Mouse (Mus musculus): ENCODE measurements around the gene Batf. TPM values are rescaled to one million over a fixed set of nuclear protein-coding genes. Genes with fewer than 3 reads are reported as not detected.

Gene Batf
- total RNA-seq, 1 experiment from 2014 or later = 48.5 TPM

DNA sequence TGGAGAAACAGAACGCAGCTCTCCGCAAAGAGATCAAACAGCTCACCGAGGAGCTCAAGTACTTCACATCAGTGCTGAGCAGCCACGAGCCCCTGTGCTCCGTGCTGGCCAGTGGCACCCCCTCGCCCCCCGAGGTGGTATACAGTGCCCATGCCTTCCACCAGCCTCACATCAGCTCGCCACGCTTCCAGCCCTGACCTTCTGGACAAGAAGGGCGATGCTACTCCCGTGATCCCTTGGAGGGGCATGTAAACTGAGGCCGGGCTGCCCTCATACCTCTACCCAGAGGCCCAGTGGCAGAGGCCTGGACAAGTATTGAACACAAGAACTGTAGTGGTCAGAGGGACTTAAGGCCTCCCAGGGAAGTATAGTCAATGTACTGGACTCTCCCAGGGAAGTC, 22.1 kb downstream of the Batf start:
- no peak for ATAC-seq (ENCODE audit: extremely low read depth, insufficient number of reproducible peaks, low FRiP score, poor library complexity, severe bottlenecking)

DNA sequence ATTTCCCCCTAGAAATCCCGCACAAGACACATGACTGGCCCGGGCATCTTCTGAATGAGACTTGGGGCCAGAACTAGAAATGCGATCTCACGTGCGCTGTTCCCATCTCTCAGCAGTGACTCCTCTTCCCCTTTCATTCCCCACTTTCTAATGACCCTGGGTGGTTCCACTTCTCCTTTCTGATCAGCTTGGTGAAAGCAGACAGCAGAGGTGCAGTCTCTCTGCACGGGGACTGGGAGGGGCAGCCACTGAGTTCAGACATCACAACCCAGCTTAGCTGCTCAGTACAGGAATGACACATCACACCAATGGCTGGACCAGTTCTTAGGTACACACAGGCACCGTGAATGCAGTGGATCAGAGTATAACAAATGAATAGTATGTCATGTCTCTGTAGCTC, 24.2 kb downstream of the Batf start:
- ATAC-seq (ENCODE audit: extremely low read depth, insufficient number of reproducible peaks, low FRiP score, poor library complexity, severe bottlenecking) = peak; percentile 71

DNA sequence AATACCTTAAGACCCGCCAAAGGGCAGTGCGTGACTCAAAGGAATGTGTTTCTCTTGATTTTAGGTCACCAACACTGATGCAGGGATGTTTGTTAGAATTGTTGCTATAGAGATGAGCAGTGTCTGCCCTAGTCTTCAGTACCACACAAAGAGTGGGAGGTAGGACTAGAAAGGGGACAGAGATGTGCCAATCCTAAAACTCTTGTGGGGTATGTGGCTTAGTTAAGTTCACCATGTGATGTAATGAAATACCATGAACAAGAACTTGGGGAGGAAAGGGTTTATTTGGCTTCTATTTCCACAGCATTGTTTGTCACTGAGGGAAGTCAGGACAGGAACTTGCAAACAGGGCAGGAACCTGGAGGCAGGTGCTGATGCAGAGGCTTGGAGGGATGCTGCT, 26.1 kb downstream of the Batf start:
- no peak for ATAC-seq (ENCODE audit: extremely low read depth, insufficient number of reproducible peaks, low FRiP score, poor library complexity, severe bottlenecking)

DNA sequence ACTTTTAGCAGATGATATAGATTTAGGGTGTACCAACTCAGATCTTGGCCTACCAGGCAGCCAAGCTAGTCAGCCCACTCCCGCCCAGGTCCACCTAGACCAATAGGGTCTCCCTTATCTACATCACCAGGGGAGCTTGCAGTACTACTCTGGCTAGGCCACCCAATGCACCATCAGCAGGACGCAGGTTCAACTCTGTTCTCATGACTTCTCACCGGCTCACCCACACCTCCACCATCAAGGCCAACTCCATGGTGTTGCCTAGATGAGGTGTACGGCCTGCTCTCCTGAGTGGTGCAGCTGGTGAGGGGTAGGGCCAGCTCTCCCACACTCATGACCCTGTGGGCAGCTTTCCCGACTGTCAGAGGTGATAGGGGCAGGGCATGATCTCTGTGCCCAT, 27.7 kb downstream of the Batf start:
- no peak for ATAC-seq (ENCODE audit: extremely low read depth, insufficient number of reproducible peaks, low FRiP score, poor library complexity, severe bottlenecking)

DNA sequence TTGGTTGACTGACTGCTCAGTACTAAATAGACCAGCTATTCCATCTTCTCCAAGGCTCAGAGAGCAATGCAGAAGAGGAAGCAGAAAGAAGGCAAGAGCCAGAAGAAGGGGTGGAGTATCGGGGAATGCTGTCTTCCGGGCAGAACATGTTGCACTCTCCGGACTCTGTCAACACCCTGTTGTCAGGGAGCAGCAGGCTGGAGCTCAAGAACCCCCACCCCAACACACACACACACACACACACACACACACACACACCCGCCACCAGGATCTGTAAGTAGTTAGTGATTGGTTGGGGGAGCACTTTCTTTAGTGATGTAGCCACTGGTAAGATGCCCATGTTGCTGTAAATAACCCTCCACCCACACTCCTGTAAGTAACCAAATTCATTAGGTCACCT, 38.8 kb downstream of the Batf start:
- ATAC-seq (ENCODE audit: extremely low read depth, insufficient number of reproducible peaks, low FRiP score, poor library complexity, severe bottlenecking) = no peak

DNA sequence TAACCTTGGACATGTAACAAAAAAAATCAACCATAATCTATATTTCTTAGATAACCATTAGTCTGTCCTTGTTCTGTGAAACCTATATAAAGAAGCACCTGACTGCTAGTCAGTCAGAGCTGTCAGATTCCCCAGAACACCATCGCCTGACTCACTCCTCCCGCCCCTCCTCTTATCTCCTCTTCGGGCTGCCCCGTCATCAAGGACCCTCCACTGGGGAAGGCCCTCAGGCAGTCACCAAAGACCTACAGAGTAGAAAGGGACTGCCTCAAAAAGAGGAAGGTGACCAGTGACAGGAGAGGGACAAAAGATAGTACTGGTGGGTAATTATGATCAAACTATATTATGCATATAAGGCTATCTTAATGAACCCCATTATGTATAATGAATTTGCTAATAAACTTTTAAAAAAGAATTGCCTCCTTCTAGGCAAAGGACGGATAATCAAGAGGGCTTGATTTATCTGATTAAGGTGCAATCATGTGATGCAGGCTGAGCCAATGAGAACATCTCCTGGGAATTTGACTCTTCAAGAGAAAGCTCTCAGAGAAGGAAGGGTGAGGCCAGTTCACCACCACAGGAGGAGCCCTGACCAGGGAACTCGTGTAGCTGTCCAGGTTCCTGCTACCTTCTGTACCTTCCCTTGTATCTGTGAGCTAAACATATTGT, 40.4 kb downstream of the Batf start:
- no peak for ATAC-seq (ENCODE audit: extremely low read depth, insufficient number of reproducible peaks, low FRiP score, poor library complexity, severe bottlenecking)

DNA sequence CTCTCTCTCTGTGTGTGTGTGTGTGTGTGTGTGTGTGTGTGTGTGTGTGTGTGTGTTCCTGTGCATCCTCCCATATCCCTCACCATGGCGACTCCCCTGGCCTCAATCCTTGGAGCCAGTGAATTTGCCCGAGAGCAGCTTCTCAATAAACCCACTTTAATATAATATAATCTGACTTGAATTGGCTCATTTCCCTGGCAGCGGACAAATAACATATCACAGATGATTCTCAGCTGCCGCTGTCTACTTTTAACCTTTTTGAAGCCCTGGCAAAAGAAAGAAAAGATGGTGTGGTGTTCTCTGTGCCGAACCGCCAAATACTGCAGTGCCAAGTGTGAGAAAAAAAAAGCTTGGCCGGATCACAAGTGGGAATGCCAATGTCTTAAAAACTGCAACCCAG, 41.7 kb downstream of the Batf start:
- no peak for ATAC-seq (ENCODE audit: extremely low read depth, insufficient number of reproducible peaks, low FRiP score, poor library complexity, severe bottlenecking)

DNA sequence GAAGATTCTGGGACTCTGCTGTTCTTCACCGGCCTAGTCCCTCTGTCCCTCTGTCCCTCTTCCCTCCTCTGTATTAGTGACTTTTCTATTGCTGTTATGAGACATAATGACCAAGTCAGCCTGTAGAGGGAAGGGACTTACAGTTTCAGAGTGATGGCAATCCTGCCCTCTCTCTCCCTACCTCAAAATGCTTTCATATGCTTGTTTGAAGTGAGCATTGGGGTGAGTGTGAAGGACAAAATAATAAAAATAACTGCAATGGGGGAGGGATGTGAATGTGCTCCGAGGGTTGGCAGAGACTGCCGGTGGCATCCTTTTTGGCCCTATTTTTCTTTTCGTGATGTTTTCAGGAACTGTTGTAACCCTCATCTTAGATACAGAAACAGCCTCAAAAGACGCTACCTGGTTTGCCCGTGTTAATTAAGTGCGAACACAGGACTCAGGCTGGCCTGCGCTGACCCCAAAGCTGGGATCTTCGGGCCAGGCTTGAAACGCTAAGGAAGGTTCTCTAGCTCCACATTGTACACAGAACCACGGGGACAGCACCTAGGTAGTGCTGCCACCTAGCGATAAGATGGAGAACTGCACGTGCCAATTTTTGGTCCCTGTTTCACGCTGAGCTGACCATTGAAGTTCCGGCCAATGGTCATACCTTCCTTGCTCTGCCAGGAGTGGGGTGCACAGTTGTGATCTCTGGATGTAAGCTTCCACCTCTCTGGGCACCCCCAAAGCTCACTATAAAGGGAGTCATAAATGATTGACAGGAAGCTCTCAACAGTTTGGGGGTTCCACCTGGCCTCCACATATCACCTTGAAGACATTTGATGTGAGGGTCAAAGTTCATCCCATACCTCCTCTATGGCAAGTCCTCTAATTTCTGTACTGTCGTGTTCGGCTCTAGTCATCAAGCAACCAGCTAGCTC, 42.8 kb downstream of the Batf start:
- peak; percentile 86; the same call in 1 of the 2 replicates for ATAC-seq (ENCODE audit: extremely low read depth, insufficient number of reproducible peaks, low FRiP score, poor library complexity, severe bottlenecking)

DNA sequence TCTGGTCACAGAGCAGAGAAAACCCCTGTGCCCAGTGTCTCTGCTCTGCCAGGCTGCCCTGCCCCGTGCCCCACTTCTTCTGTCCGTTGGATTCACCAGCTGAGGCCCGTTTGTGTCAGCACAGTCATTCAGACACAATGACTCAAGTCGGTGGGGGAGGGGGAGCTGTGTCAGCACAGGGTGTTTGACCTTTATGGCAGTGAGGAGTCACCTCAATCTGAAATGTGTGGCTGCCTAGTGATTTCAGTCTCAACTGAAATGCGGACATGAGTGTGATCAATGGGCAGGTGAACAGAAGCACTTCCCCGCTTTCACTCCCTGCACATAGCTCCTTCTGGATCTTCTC, 43.4 kb downstream of the Batf start:
- ATAC-seq (ENCODE audit: extremely low read depth, insufficient number of reproducible peaks, low FRiP score, poor library complexity, severe bottlenecking) = no peak

DNA sequence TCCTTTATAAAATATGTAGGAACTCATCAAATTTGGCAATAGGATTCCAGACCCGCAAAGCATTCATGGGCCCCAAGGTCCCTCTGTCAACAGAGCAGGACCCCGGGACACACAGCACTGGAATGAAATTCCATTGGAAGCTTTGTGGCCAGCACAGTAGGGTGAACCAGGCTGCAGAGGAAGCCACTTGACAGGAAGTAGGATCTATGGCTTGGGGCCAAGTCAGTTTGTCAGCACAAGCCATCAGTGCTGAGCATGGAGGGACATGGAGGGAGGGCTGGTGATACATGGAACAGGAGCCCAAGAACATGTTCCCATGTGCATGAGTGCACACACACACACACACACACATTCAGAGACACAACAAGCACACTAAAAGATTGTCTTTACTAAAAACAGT, 49.7 kb downstream of the Batf start:
- no peak for ATAC-seq (ENCODE audit: extremely low read depth, insufficient number of reproducible peaks, low FRiP score, poor library complexity, severe bottlenecking)

DNA sequence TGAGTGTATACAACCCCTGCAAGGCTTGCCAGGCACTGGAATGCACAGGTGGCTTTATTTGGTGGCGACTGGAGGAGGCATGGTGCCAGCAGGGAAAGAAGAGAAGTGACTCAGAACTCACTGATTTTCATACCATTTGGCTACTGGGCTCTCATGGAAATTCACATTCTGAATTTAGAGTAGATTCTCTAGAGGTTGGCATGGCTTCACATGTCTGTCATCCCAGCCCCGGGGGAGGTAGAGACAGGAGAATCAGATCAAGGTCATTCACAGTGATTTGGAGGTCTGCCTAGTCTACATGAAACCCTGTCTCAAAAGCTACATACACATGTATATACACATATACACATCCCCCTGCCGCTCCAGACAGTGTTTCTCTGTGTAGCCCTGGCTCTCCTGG, 50.5 kb downstream of the Batf start:
- ATAC-seq (ENCODE audit: extremely low read depth, insufficient number of reproducible peaks, low FRiP score, poor library complexity, severe bottlenecking) = no peak

DNA sequence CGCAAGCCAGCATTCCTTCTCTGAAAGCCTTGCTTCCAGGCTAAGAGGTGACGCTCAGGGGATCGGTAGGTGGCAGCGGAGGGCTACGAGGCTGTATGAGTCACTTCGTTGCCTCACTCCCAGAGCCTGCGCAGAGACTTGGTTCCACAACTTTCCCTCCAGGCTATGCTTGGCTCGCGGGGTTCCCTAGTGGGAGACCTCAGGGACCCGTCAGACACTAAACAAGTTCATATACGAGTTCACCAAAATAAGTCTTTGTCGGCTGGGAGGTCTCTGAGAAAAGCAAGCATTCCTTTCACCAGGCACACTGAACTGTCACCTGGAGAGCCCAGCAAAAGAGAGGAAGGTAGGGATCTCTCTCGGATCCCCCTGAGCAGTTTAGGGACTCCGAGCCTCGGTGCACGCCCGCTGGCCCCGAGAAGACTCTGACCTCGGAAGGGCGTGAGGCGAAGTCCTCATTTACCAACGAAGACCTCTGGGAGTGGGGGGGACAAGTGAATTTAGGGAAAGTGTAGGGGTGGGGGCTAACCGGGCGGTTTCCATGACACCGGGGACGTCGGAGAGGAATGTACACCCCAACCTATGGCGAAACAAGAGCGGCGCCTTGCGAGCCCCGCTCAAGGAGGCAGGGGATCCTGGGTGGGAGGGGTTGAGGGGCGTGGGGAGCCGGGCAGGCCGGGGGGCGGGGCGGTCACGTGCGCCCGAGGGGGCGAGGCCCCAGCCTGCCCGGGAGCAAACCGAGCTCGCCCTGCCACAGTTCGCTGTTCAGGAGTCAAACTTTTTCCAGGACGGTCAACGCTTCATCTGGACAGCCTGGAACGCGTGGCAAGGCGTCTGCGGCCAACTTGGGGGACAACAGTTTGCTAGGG, 59.6 kb downstream of the Batf start, which contains the start of gene Flvcr2:
Flvcr2 (plus strand) TSS at position 713 of the 869 bp plus-strand sequence.
- 0 out of 2 replicates have a peak, but pooled peaks have one; percentile 1 for ATAC-seq (ENCODE audit: extremely low read depth, insufficient number of reproducible peaks, low FRiP score, poor library complexity, severe bottlenecking)

DNA sequence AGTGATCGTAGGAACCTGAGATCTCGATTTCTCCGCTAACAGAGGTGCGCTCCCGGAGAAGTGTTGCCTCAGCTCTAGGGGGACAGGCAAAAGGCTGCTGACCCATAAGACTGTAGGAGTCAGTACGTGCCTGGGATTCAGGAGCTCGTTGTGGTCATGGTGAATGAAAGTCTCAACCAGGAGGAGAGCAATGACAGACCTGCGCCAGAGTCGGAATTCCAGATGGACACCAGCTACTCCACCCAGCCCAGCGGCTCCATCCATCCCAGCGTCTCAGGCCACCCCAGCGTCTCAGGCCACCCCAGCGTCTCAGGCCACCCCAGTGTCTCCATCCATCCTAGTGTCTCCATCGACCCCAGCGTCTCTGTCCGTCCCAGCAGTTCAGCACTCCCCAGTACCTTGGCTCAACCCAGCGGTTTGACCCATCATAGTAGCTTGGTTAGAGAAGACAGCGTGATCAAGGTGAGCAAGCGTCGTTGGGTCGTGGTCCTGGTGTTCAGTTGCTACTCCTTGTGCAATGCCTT, 60.3 kb downstream of the Batf start:
- ATAC-seq (ENCODE audit: extremely low read depth, insufficient number of reproducible peaks, low FRiP score, poor library complexity, severe bottlenecking) = no peak

DNA sequence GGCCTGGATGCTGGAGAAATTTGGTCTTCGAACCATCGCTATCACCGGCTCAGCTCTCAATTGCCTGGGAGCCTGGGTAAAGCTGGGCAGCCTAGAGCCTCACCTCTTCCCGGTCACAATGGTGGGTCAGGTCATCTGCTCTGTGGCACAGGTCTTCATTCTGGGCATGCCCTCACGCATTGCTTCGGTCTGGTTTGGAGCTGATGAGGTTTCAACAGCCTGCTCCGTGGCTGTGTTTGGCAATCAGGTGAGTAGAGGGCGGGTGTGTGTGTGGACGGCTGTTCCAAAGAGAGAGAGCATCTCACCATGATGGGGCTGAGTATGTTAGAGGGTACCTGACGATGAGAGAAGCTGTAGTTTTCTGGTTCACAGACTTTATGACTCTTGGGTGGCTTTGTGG, 60.9 kb downstream of the Batf start:
- ATAC-seq (ENCODE audit: extremely low read depth, insufficient number of reproducible peaks, low FRiP score, poor library complexity, severe bottlenecking) = no peak

DNA sequence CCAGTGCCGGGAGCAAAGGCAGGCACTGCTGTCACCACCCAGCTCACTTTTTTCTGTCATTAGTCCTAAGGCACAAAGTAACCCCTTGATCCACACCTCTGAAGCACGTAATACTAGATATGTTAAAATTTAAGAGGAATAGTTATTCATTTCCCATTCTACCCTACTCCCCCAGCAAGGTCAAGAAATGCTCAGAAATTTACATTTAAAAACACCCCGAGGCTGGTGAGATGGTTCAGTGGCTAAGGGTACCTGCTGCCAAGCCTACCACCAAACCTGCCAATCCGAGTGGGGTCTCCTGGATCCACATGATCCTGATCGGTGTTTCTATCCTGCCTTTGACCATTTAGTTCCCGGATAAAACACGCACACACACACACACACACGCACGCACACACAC, 63.4 kb downstream of the Batf start:
- no peak for ATAC-seq (ENCODE audit: extremely low read depth, insufficient number of reproducible peaks, low FRiP score, poor library complexity, severe bottlenecking)

DNA sequence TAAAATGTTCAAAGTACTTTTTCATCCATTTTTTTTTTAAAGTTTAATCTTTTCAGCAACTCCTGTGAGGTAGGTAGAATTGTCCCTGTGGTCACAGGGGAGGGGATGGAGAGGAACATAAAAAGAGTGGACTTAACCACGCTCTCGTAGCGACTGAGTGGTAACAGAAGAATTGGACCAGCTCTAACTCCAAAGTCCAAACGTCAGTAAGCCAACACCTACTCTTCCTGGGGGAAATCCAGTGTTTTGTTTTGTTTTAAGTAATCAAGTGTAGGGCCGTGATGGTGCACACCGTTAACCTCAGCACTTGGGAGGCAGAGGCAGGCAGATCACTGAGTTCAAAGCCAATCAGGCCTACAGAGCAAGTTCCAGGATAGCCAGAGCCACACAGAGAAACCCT, 65.6 kb downstream of the Batf start:
- ATAC-seq (ENCODE audit: extremely low read depth, insufficient number of reproducible peaks, low FRiP score, poor library complexity, severe bottlenecking) = no peak

DNA sequence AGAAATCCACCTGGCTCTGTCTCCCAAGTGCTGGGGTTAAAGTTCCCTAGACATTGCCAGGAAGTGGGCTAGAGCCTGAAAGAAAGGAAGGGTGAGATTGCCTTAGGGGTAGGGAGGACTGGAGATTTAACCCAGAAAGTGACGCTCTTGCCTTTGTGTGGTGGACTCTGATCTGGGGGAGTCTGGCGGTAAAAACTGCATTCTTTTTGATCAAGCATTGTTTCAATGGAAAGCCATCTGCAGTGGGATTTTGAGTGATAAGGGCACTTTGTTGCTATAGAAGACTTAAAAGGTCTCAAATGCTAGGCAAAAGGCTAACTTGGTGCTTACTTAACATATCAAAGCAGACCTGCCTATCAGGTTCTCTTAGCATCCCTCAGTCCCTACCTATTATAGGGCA, 66.8 kb downstream of the Batf start:
- ATAC-seq (ENCODE audit: extremely low read depth, insufficient number of reproducible peaks, low FRiP score, poor library complexity, severe bottlenecking) = no peak

DNA sequence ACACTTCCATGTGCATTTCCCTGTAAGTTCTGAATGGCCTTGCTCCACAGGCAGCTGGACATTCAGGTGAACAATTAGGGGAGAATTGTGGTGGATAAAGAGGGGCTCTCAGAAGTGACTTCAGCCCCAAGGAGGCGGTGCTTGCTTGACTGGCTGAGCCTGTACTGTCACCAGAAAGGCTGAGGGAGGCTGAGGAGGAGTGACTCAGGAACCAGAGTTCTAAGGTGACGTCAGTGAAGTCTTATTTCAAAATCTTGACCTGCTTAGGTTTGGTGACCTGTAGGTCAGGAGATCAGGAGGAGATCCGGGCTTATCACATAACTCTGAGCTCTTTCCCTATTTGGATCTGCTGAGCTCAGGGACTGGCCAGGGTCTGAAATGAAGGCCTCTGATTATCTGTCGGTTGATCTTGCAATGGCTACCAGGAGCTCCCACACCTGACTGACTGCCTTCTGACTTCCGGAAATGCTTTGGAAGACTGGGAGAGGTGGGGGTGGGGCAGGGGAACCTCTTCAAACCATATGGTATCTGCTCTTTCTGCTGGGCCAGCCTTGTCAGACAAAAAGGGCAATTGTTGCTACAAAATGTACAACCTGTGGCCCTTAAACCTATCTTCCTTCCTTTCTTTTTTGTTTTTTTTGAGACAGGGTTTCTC, 68.3 kb downstream of the Batf start:
- ATAC-seq (ENCODE audit: extremely low read depth, insufficient number of reproducible peaks, low FRiP score, poor library complexity, severe bottlenecking) = no peak

DNA sequence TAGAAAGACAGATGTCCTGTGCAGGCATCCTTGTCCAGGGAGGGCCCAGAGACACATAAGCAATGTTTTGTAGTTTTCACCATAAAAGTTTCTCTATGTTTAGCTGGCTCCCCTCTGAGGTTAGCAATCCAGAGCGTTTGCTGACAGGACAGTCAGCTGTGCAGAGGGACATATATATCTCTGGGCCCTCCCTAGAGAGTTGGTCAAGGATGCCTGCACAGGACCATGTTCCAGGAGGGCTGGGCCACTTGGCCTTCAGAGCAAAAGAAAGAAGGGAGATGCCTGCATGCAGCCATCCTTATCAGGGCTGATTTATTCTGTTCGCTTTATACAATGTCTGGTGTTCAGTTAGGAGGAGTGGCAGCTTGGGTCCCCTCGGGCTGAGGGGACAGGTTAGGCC, 70.0 kb downstream of the Batf start:
- ATAC-seq (ENCODE audit: extremely low read depth, insufficient number of reproducible peaks, low FRiP score, poor library complexity, severe bottlenecking) = no peak

Measured in neutrophil, adult 5-6 weeks (primary cell).